Mouse (Mus musculus) MEL (cell line): ENCODE data around the gene Abca3. TPM values are rescaled to one million over a fixed set of nuclear protein-coding genes. Genes with fewer than 3 reads are reported as not detected.

ENCODE experiments used
- DNase-seq: peaks from one replicate; pipeline ENCODE4 v3.0.0; 2011; ENCODE audit warnings: low read depth, low spot score
- H3K27ac ChIP-seq: 2 replicates; pipeline ENCODE4 v1.5.1; 2012; ENCODE audit warnings: low read depth, mild to moderate bottlenecking, control low read depth, low read length, moderate library complexity; ENCODE audit not compliant: control insufficient read depth
- H3K27me3 ChIP-seq, 2 experiments: fragments of 150-350 bp in 1 of 2; sonication (generic) in 1 of 2; 2 replicates each; pipeline ENCODE4 v1.6.1; 2012; ENCODE audit warnings: low read length in 2 of 2, mild to moderate bottlenecking in 2 of 2, improper control_type of control experiment in 1 of 2, moderate library complexity in 1 of 2; ENCODE audit not compliant: insufficient read depth in 2 of 2, control insufficient read depth in 1 of 2
- H3K36me3 ChIP-seq, 2 experiments: 2 replicates each; pipeline ENCODE4 v1.6.1; 2012 to 2014; ENCODE audit warnings: low read length in 2 of 2, improper control_type of control experiment in 1 of 2, inconsistent platforms in 1 of 2, mild to moderate bottlenecking in 1 of 2; ENCODE audit not compliant: insufficient read depth in 2 of 2, control insufficient read depth in 1 of 2
- H3K4me1 ChIP-seq, 2 experiments: fragments of 150-350 bp in 1 of 2; sonication (generic) in 1 of 2; 2 replicates each; pipeline ENCODE4 v1.6.1; 2012; ENCODE audit warnings: low read length in 2 of 2, improper control_type of control experiment in 1 of 2, mild to moderate bottlenecking in 1 of 2; ENCODE audit not compliant: insufficient read depth in 2 of 2, control insufficient read depth in 1 of 2
- H3K4me3 ChIP-seq, 2 experiments: fragments of 150-350 bp in 1 of 2; sonication (generic) in 1 of 2; 2 replicates each; pipeline ENCODE4 v1.5.1; 2012; ENCODE audit warnings: low read depth in 2 of 2, low read length in 2 of 2, mild to moderate bottlenecking in 2 of 2, moderate library complexity in 2 of 2, control low read depth in 1 of 2, improper control_type of control experiment in 1 of 2; ENCODE audit not compliant: control insufficient read depth in 1 of 2, insufficient read depth in 1 of 2
- H3K79me2 ChIP-seq: 2 replicates; pipeline ENCODE4 v1.6.1; 2012; ENCODE audit warnings: mild to moderate bottlenecking, low read length, moderate library complexity; ENCODE audit not compliant: control insufficient read depth, poor library complexity, insufficient read depth
- H3K9ac ChIP-seq: 2 replicates; pipeline ENCODE4 v1.6.1; 2012; ENCODE audit warnings: low read depth, mild to moderate bottlenecking, control low read depth, low read length, moderate library complexity; ENCODE audit not compliant: control insufficient read depth, poor library complexity, severe bottlenecking
- H3K9me3 ChIP-seq: fragments of 150-350 bp; sonication (generic); replicated peaks from 2 replicates; pipeline ENCODE4 v1.6.1; 2012; ENCODE audit warnings: mild to moderate bottlenecking, low read length, improper control_type of control experiment, moderate library complexity; ENCODE audit not compliant: insufficient read depth
- CHD1 ChIP-seq: IDR thresholded peaks from 2 replicates; pipeline ENCODE4 v1.6.1; 2012; ENCODE audit warnings: low read depth, mild to moderate bottlenecking, inconsistent platforms, low read length, improper control_type of control experiment
- CTCF ChIP-seq, 3 experiments: IDR thresholded peaks in 2 of 3; conservative IDR thresholded peaks in 1 of 3; 2 replicates each; pipeline ENCODE4 v1.5.1; 2011 to 2012; ENCODE audit warnings: low read length in 3 of 3, low read depth in 2 of 3, mild to moderate bottlenecking in 2 of 3, improper control_type of control experiment in 1 of 3, inconsistent platforms in 1 of 3, mixed read lengths in 1 of 3, moderate library complexity in 1 of 3; ENCODE audit not compliant: control insufficient read depth in 1 of 3, insufficient read depth in 1 of 3, poor library complexity in 1 of 3, severe bottlenecking in 1 of 3
- E2F4 ChIP-seq: IDR thresholded peaks from 2 replicates; pipeline ENCODE4 v1.6.1; 2011; ENCODE audit warnings: low read depth, low read length, improper control_type of control experiment, borderline replicate concordance
- ELF1 ChIP-seq: IDR thresholded peaks from 2 replicates; pipeline ENCODE4 v1.6.1; 2014; ENCODE audit warnings: low read depth, mild to moderate bottlenecking, inconsistent platforms, low read length, improper control_type of control experiment, moderate library complexity
- EP300 ChIP-seq, 2 experiments: IDR thresholded peaks; 2 replicates each; pipeline ENCODE4 v1.6.1; 2011; ENCODE audit warnings: improper control_type of control experiment in 2 of 2, low read length in 2 of 2, low read depth in 1 of 2, mild to moderate bottlenecking in 1 of 2
- ETS1 ChIP-seq: IDR thresholded peaks from 2 replicates; pipeline ENCODE4 v1.6.1; 2012; ENCODE audit warnings: low read depth, mild to moderate bottlenecking, inconsistent platforms, low read length, improper control_type of control experiment, moderate library complexity
- GATA1 ChIP-seq: IDR thresholded peaks from 2 replicates; pipeline ENCODE4 v1.6.1; 2011; ENCODE audit warnings: low read depth, low read length, improper control_type of control experiment
- JUND ChIP-seq: IDR thresholded peaks from 2 replicates; pipeline ENCODE4 v1.6.1; 2011; ENCODE audit warnings: low read depth, mild to moderate bottlenecking, improper control_type of control experiment, low read length
- MAFK ChIP-seq: IDR thresholded peaks from 2 replicates; pipeline ENCODE4 v1.6.1; 2011; ENCODE audit warnings: low read depth, mild to moderate bottlenecking, low read length, improper control_type of control experiment, borderline replicate concordance
- MAX ChIP-seq: IDR thresholded peaks from 2 replicates; pipeline ENCODE4 v1.6.1; 2011; ENCODE audit warnings: low read length, improper control_type of control experiment
- MYB ChIP-seq: IDR thresholded peaks from 2 replicates; pipeline ENCODE4 v1.6.1; 2011; ENCODE audit warnings: mild to moderate bottlenecking, low read depth, low read length, improper control_type of control experiment
- NRF1 ChIP-seq: IDR thresholded peaks from 2 replicates; pipeline ENCODE4 v1.6.1; 2014; ENCODE audit warnings: low read depth, mild to moderate bottlenecking, inconsistent platforms, low read length, improper control_type of control experiment, moderate library complexity; ENCODE audit not compliant: poor library complexity, insufficient read depth, severe bottlenecking
- POLR2AphosphoS2 ChIP-seq: IDR thresholded peaks from 2 replicates; pipeline ENCODE4 v1.6.1; 2011; ENCODE audit warnings: low read length, improper control_type of control experiment
- RAD21 ChIP-seq: IDR thresholded peaks from 2 replicates; pipeline ENCODE4 v1.6.1; 2011; ENCODE audit warnings: mild to moderate bottlenecking, low read depth, low read length, improper control_type of control experiment
- SIN3A ChIP-seq: IDR thresholded peaks from 2 replicates; pipeline ENCODE4 v1.6.1; 2012; ENCODE audit warnings: low read length, improper control_type of control experiment, inconsistent platforms
- TAL1 ChIP-seq: IDR thresholded peaks from 2 replicates; pipeline ENCODE4 v1.6.1; 2012; ENCODE audit warnings: mild to moderate bottlenecking, inconsistent platforms, low read length, moderate library complexity, mixed read lengths
- TBP ChIP-seq: IDR thresholded peaks from 2 replicates; pipeline ENCODE4 v1.8.0; 2011; ENCODE audit warnings: low read depth, low read length, improper control_type of control experiment
- TCF12 ChIP-seq: IDR thresholded peaks from 2 replicates; pipeline ENCODE4 v1.6.1; 2014; ENCODE audit warnings: low read depth, mild to moderate bottlenecking, inconsistent platforms, low read length, improper control_type of control experiment, moderate library complexity
- UBTF ChIP-seq: IDR thresholded peaks from 2 replicates; pipeline ENCODE4 v1.6.1; 2012; ENCODE audit warnings: low read depth, mild to moderate bottlenecking, inconsistent platforms, low read length, improper control_type of control experiment, moderate library complexity, borderline replicate concordance; ENCODE audit not compliant: insufficient read depth
- ZC3H11A ChIP-seq: IDR thresholded peaks from 2 replicates; pipeline ENCODE4 v1.6.1; 2012; ENCODE audit warnings: low read depth, mild to moderate bottlenecking, inconsistent platforms, low read length, improper control_type of control experiment
- ZNF384 ChIP-seq: IDR thresholded peaks from 2 replicates; pipeline ENCODE4 v1.6.1; 2012; ENCODE audit warnings: low read depth, mild to moderate bottlenecking, inconsistent platforms, low read length, improper control_type of control experiment
- polyA plus RNA-seq, 2 experiments: library from polyadenylated mRNA; stranded (reverse) in 1 of 2; unstranded in 1 of 2; fragments of >175 nt in 1 of 2; fragments of >200 nt in 1 of 2; gene quantifications; 2 replicates each; pipeline versions ENCODE4 v1.2.1 to v1.2.4; 2012; ENCODE audit warnings: low replicate concordance in 2 of 2, low read depth in 1 of 2; ENCODE audit not compliant: insufficient read length in 2 of 2, insufficient read depth in 1 of 2, missing spikeins in 1 of 2
- total RNA-seq: library from RNA; depleted of rRNA; stranded (reverse); fragments of 300-350 nt; gene quantifications from 2 replicates; pipeline ENCODE4 v1.2.3, GENCODE M21; 2012

Gene Abca3
- total and polyA plus RNA-seq, 3 experiments, result 32.4 to 37.1 (median 36.6) TPM

- H3K4me1 ChIP-seq, result no peaks in the 10 kb centered on the region
- TF ChIP-seq ZC3H11A, result no peak
- no peak for TF ChIP-seq ETS1
- TF ChIP-seq JUND, result no peak
- no peak for TF ChIP-seq MAX
- no peak for TF ChIP-seq TBP
- TF ChIP-seq MAFK, result no peak
- TF ChIP-seq GATA1, result no peak
- TF ChIP-seq SIN3A, result no peak
- no peak overlapping the region for H3K27ac ChIP-seq
- H3K79me2 ChIP-seq, result no peaks in the 10 kb centered on the region
- no peaks in the 10 kb centered on the region for H3K27me3 ChIP-seq
- DNase-seq, result no peak
- H3K9me3 ChIP-seq, result no peaks in the 10 kb centered on the region
- H3K4me3 ChIP-seq, result no peak overlapping the region
- no peak overlapping the region for H3K9ac ChIP-seq
- peaks cover 0 to 17% of the 10 kb centered on the region in 2 experiments; a peak in 2 of 4 replicates for H3K36me3 ChIP-seq
Observed at GRCm38 (mm10) chr17:24365863-24366262, 14.1 kb downstream of the Abca3 start.

- Histone ChIP-seq H3K4me1 (no peaks in the 10 kb centered on the region), H3K9ac (no peak overlapping the region), H3K9me3 (no peaks in the 10 kb centered on the region), H3K27ac (no peak overlapping the region)
- DNase-seq, result no peak
- TF ChIP-seq NRF1, result no peak
- TF ChIP-seq ZC3H11A, result no peak
- no peak for TF ChIP-seq CHD1
- TF ChIP-seq EP300 (IDR thresholded peaks at IDR 0.05; ENCODE audit: low read depth in 1 of 2, low read length in 2 of 2), result no peak
- no peak for TF ChIP-seq JUND
- TF ChIP-seq TCF12, result no peak
- TF ChIP-seq GATA1, result no peak
- TF ChIP-seq MAX, result no peak
- no peak for TF ChIP-seq CTCF (IDR thresholded peaks at IDR 0.05 in 2 of 3, conservative IDR thresholded peaks at IDR 0.05 in 1 of 3; ENCODE audit: control insufficient read depth in 1 of 3, insufficient read depth in 1 of 3, low read depth in 2 of 3, low read length in 3 of 3, poor library complexity in 1 of 3, severe bottlenecking in 1 of 3)
- TF ChIP-seq ZNF384, result no peak
- no peak for TF ChIP-seq E2F4
- no peak for TF ChIP-seq UBTF
- TF ChIP-seq RAD21, result no peak
- no peak for TF ChIP-seq ELF1
- no peak for TF ChIP-seq TAL1
- no peak for TF ChIP-seq POLR2AphosphoS2
- TF ChIP-seq MAFK, result no peak
- no peak for TF ChIP-seq MYB
- TF ChIP-seq, all 39 proteins: peak for 0
- no peaks in the 10 kb centered on the region for H3K27me3 ChIP-seq
- peaks cover 0 to 11% of the 10 kb centered on the region in 2 experiments; a peak in 3 of 4 replicates for H3K36me3 ChIP-seq
- H3K4me3 ChIP-seq, result no peak overlapping the region
- H3K79me2 ChIP-seq, result no peaks in the 10 kb centered on the region
Observed at GRCm38 (mm10) chr17:24375094-24375712, 23.5 kb downstream of the Abca3 start.
